Mouse (Mus musculus) lung, postnatal 0 days (tissue): ENCODE measurements at regions not wholly inside any gene's neighbourhood (a gene's known extent, or its start where the extent isn't known, plus 50 kb on each side); places are given as distances from the start of the nearest gene placed in this dataset.

Source experiments
- CTCF ChIP-seq: IDR thresholded peaks from 2 replicates; pipeline ENCODE4 v1.5.1; 2016; ENCODE audit warnings: antibody characterized with exemption, mild to moderate bottlenecking
- EP300 ChIP-seq: IDR thresholded peaks from 2 replicates; pipeline ENCODE4 v1.6.1; 2016; ENCODE audit warnings: antibody characterized with exemption, mild to moderate bottlenecking, control low read depth

DNA sequence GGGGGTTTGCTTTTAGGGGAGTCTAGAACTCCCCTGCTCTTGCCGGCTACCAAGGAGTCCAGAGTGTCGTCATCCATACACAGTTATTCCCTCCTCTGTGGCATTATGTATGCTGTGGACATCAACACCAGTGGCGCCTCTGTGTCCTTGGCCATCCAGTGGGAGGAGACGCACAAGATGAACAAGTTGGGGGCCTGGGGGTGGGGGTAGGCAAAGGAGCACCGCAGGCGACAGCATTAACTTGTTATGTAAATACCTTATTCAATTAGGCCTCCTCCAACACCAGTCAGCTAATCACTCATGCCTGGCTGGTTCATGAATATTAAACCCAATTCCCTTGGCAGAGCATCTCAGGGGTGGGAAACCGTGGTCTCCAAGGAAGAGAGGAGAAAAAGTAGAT is 250.8 kb downstream of the Tle3 start:
- TF ChIP-seq CTCF (no peak), EP300 (no peak)
